ENCODE assay signal across 12 mouse cellular contexts in the genomic region with DNA sequence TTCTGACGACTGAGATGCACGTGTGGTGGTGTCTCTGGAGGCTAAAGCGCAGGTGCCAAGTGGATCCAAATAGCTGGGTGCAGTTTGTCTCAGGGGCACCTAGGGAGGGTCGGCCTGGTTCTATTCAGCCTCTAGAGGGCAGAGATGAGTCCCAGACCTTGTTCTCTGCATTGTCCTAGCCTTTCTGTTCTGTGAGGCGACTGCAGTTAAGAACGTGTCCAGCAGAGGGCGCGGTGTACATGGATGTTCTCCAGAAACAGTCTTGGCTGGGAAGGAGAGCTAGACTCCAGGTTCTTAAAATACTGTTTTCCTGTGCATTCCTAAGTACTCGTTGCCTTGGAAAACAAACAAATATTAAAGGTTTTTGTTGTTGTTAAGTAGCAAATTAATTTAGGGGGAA. TPM values are rescaled to one million over a fixed set of nuclear protein-coding genes. Genes with fewer than 3 reads are reported as not detected.
DNase-seq lines count a peak whose midpoint lies in the region; TF ChIP-seq lines count a peak whose summit lies in the region.
"Not testable (repeated sequence)": the region's sequence is repeated elsewhere in the genome, so short reads cannot be mapped to it uniquely, and the experiment has no call there.
"Had no signal": no experiment of that assay in that cellular context is flagged by ENCODE, and none has a peak within 500 bp of the region (broad histone marks: within the 10 kb centered on the region; RNA-seq: fewer than 3 reads in every experiment).

No protein-coding gene starts in this region.

- peak; percentile 40 for DNase-seq in CD4-positive, CD25-positive, alpha-beta regulatory T cell, adult 2 months (ENCODE audit: low read depth, low spot score)
- peak; percentile 83 for DNase-seq in adrenal gland, postnatal 14 days
- DNase-seq in embryo, embryonic 10.5 days (ENCODE audit: low spot score) = peak; percentile 0
- DNase-seq in heart, adult 2 months = peak; percentile 30 to 84
- peak; percentile 33 for DNase-seq in kidney, postnatal 14 days
- peak; percentile 58 to 84 for DNase-seq in left cerebral cortex, postnatal 36 days (ENCODE audit: low spot score in 2 of 2)
- DNase-seq in natural killer cell, adult 2 months (ENCODE audit: low spot score in 2 of 2) = peak; percentile 35 to 52
- DNase-seq in thymus, adult 18-20 months = peak; percentile 20 to 41

- H3K79me2 ChIP-seq in heart, adult 2 months (replicated peaks; ENCODE audit: control insufficient read depth, insufficient read depth, low read length) = not testable (repeated sequence)

- H3K4me1 ChIP-seq in heart, adult 2 months (ENCODE audit: control insufficient read depth, insufficient read depth, low read length) = not testable (repeated sequence)

- not testable (repeated sequence) for TF ChIP-seq POLR2A in heart, adult 2 months (IDR thresholded peaks at IDR 0.05; ENCODE audit: insufficient read depth, low read depth, low read length)

- not testable (repeated sequence) for H3K9ac ChIP-seq in heart, adult 2 months (ENCODE audit: low read depth, low read length)

- H3K4me3 ChIP-seq in heart, adult 2 months = not testable (repeated sequence)

- H3K27ac ChIP-seq in heart, adult 2 months = not testable (repeated sequence)

- not testable (repeated sequence) for H3K36me3 ChIP-seq in heart, adult 2 months (ENCODE audit: control insufficient read depth, insufficient read depth, low read length)

- H3K27me3 ChIP-seq in heart, adult 2 months (ENCODE audit: control insufficient read depth, insufficient read depth, low read length) = not testable (repeated sequence)

- TF ChIP-seq EP300 in heart, adult 2 months (IDR thresholded peaks at IDR 0.05; ENCODE audit: insufficient read depth, low read depth, low read length) = not testable (repeated sequence)

- peak; percentile 44 for TF ChIP-seq CTCF in heart, adult 2 months (IDR thresholded peaks at IDR 0.05)

- intact Hi-C loops in heart, adult 2 months (cut with DNase I); left cerebral cortex, postnatal 36 days (cut with DNase I): not testable (repeated sequence)

- 16% methylated on average over 8 of the region's 9 CpGs for WGBS in heart, adult 2 months

RNA-seq across cellular contexts. Expression of gene Fthl17f, which starts 1.9 kb away (rescaled TPM):
- not detected in 2 replicates for total RNA-seq in adrenal gland, postnatal 14 days (2021)
- total RNA-seq in heart, adult 2 months (2021) = not detected
- not detected in 2 replicates for polyA plus RNA-seq in heart, adult 2 months (2012; rRNA removed)
- total RNA-seq in left cerebral cortex, postnatal 36 days (2021) = not detected
- polyA plus RNA-seq: embryonic facial prominence, embryonic 13.5 days; heart, embryonic 13.5 days; limb, embryonic 12.5 days; midbrain, embryonic 16.5 days had no signal

RNA-seq across cellular contexts. Expression of gene Fthl17e, which starts 27.7 kb away (rescaled TPM):
- total RNA-seq in adrenal gland, postnatal 14 days (2021) = not detected in 2 replicates
- not detected for total RNA-seq in heart, adult 2 months (2021)
- polyA plus RNA-seq in heart, adult 2 months (2012; rRNA removed) = not detected in 2 replicates
- total RNA-seq in left cerebral cortex, postnatal 36 days (2021) = not detected
- polyA plus RNA-seq: embryonic facial prominence, embryonic 13.5 days; heart, embryonic 13.5 days; limb, embryonic 12.5 days; midbrain, embryonic 16.5 days had no signal

RNA-seq across cellular contexts. Expression of gene 4930402K13Rik, which starts 43.4 kb away (rescaled TPM):
- total RNA-seq in adrenal gland, postnatal 14 days (2021) = not detected in 2 replicates
- total RNA-seq in heart, adult 2 months (2021) = not detected
- polyA plus RNA-seq in heart, adult 2 months (2012; rRNA removed) = not detected in 2 replicates
- not detected for total RNA-seq in left cerebral cortex, postnatal 36 days (2021)
- polyA plus RNA-seq: embryonic facial prominence, embryonic 13.5 days; heart, embryonic 13.5 days; limb, embryonic 12.5 days; midbrain, embryonic 16.5 days had no signal

Comparison
In these comparisons a context has a peak if more than half of its experiments do, and no peak if none do; other contexts are left out.
1. DNase-seq: peak in every context shown above with its lines; median percentile 83 in adrenal gland, postnatal 14 days; 71 in left cerebral cortex, postnatal 36 days; 57 in heart, adult 2 months; 44 in natural killer cell, adult 2 months; 40 in CD4-positive, CD25-positive, alpha-beta regulatory T cell, adult 2 months; 33 in kidney, postnatal 14 days; 30 in thymus, adult 18-20 months; 0 in embryo, embryonic 10.5 days.